Mouse (Mus musculus): ENCODE data around the gene Ccdc47. TPM values are rescaled to one million over a fixed set of nuclear protein-coding genes. Genes with fewer than 3 reads are reported as not detected.

Gene Ccdc47
- polyA plus RNA-seq, 1 experiment from 2014 or later: 36.4 TPM

- Histone ChIP-seq H3K9me3 (replicated peaks) (no peaks in the 10 kb centered on the region), H3K27ac (replicated peaks) (peak within 1 kb of the TSS; percentile 84), H3K4me1 (replicated peaks) (peaks cover 46% of the 10 kb centered on the region), H3K27me3 (peaks cover 37% of the 10 kb centered on the region), H3K4me3 (replicated peaks) (peak within 1 kb of the TSS; percentile 69), H3K4me2 (peak within 1 kb of the TSS; percentile 93), H3K36me3 (replicated peaks) (0 out of 2 replicates have a peak, but pooled peaks cover 13% of the 10 kb centered on the region), H3K9ac (peak within 1 kb of the TSS; percentile 66)
- 33% methylated on average over 22 of the region's 22 CpGs for WGBS (ENCODE audit: insufficient replicate concordance)
- ATAC-seq (ENCODE audit: insufficient read depth): peak; percentile 9; the same call in 1 of the 2 replicates
These were observed 55.1 kb downstream of the Ccdc47 start, which contains the start of the genes Gm10840 and Limd2 for GRCm38 (mm10) chr11:106160841-106161721. Gene Gm10840, plus strand, starts transcription at chr11:106160850. Gene Limd2, minus strand, starts transcription at chr11:106160860.

- whole genome bisulfite sequencing (ENCODE audit: insufficient replicate concordance): under 1% methylated on average over 101 of the region's 106 CpGs
- peak overlapping the region; percentile 93 for H3K4me2 ChIP-seq
- peaks cover 52% of the 10 kb centered on the region for H3K4me1 ChIP-seq (replicated peaks)
- no peaks in the 10 kb centered on the region for H3K9me3 ChIP-seq (replicated peaks)
- peak overlapping the region; percentile 84 for H3K27ac ChIP-seq (replicated peaks)
- 0 out of 2 replicates have a peak, but pooled peaks cover 13% of the 10 kb centered on the region for H3K36me3 ChIP-seq (replicated peaks)
- peak overlapping the region; percentile 66 for H3K9ac ChIP-seq
- ATAC-seq (ENCODE audit: insufficient read depth): peak; percentile 59
- peak overlapping the region; percentile 69 for H3K4me3 ChIP-seq (replicated peaks)
- H3K27me3 ChIP-seq: peaks cover 37% of the 10 kb centered on the region
These were observed 56.0 kb downstream of the Ccdc47 start for GRCm38 (mm10) chr11:106159921-106160840.

- H3K4me2 ChIP-seq: peak overlapping the region; percentile 93
- H3K9me3 ChIP-seq (replicated peaks): no peaks in the 10 kb centered on the region
- peak overlapping the region; percentile 84 for H3K27ac ChIP-seq (replicated peaks)
- under 1% methylated on average over 23 of the region's 25 CpGs for WGBS (ENCODE audit: insufficient replicate concordance)
- ATAC-seq (ENCODE audit: insufficient read depth): peak; percentile 18
- H3K4me3 ChIP-seq (replicated peaks): peak overlapping the region; percentile 69
- peaks cover 60% of the 10 kb centered on the region for H3K4me1 ChIP-seq (replicated peaks)
- peaks cover 37% of the 10 kb centered on the region for H3K27me3 ChIP-seq
- peak overlapping the region; percentile 66 for H3K9ac ChIP-seq
- H3K36me3 ChIP-seq (replicated peaks): peaks cover 16% of the 10 kb centered on the region
These were observed 56.8 kb downstream of the Ccdc47 start for GRCm38 (mm10) chr11:106159216-106159920.

- H3K27me3 ChIP-seq: peaks cover 37% of the 10 kb centered on the region
- peaks cover 20% of the 10 kb centered on the region for H3K36me3 ChIP-seq (replicated peaks)
- peak overlapping the region; percentile 84 for H3K27ac ChIP-seq (replicated peaks)
- H3K4me2 ChIP-seq: peak overlapping the region; percentile 93
- WGBS (ENCODE audit: insufficient replicate concordance): 14% methylated on average over 9 of the region's 9 CpGs
- peak overlapping the region; percentile 69 for H3K4me3 ChIP-seq (replicated peaks)
- H3K9me3 ChIP-seq (replicated peaks): no peaks in the 10 kb centered on the region
- peaks cover 65% of the 10 kb centered on the region for H3K4me1 ChIP-seq (replicated peaks)
- no peak for ATAC-seq (ENCODE audit: insufficient read depth)
- peak overlapping the region; percentile 66; the same call in 1 of the 2 replicates for H3K9ac ChIP-seq
These were observed 57.3 kb downstream of the Ccdc47 start for GRCm38 (mm10) chr11:106158930-106159215.

- Histone ChIP-seq H3K9me3 (replicated peaks) (no peaks in the 10 kb centered on the region), H3K36me3 (replicated peaks) (peaks cover 23% of the 10 kb centered on the region), H3K4me3 (replicated peaks) (peak overlapping the region; percentile 69), H3K9ac (0 out of 2 replicates have a peak overlapping the region, but pooled peaks have one; percentile 66), H3K4me1 (replicated peaks) (peaks cover 65% of the 10 kb centered on the region), H3K27me3 (peaks cover 37% of the 10 kb centered on the region), H3K4me2 (peak overlapping the region; percentile 93), H3K27ac (replicated peaks) (peak overlapping the region; percentile 84)
- no peak for ATAC-seq (ENCODE audit: insufficient read depth)
- 41% methylated on average over 14 of the region's 14 CpGs for WGBS (ENCODE audit: insufficient replicate concordance)
These were observed 57.8 kb downstream of the Ccdc47 start for GRCm38 (mm10) chr11:106158081-106158929.

- Histone ChIP-seq H3K4me1 (replicated peaks) (peaks cover 65% of the 10 kb centered on the region), H3K4me3 (replicated peaks) (no peak overlapping the region), H3K9ac (no peak overlapping the region), H3K27me3 (peaks cover 37% of the 10 kb centered on the region), H3K27ac (replicated peaks) (no peak overlapping the region), H3K9me3 (replicated peaks) (no peaks in the 10 kb centered on the region), H3K36me3 (replicated peaks) (peaks cover 29% of the 10 kb centered on the region), H3K4me2 (no peak overlapping the region; the same call in 1 of the 2 replicates)
- ATAC-seq (ENCODE audit: insufficient read depth): no peak
- WGBS (ENCODE audit: insufficient replicate concordance): 65% methylated on average over 7 of the region's 7 CpGs
These were observed 59.0 kb downstream of the Ccdc47 start for GRCm38 (mm10) chr11:106157154-106157553.

GRCm38 (mm10) chr11:106156257-106156656, 59.9 kb downstream of the Ccdc47 start:
- Histone ChIP-seq H3K9me3 (replicated peaks) (no peaks in the 10 kb centered on the region), H3K36me3 (replicated peaks) (peaks cover 36% of the 10 kb centered on the region)
- WGBS (ENCODE audit: insufficient replicate concordance): 57% methylated on average over 1 of the region's 1 CpGs

GRCm38 (mm10) chr11:106155761-106156160, 60.4 kb downstream of the Ccdc47 start:
- Histone ChIP-seq H3K4me1 (replicated peaks) (peaks cover 57% of the 10 kb centered on the region), H3K9me3 (replicated peaks) (no peaks in the 10 kb centered on the region), H3K4me2 (no peak overlapping the region), H3K36me3 (replicated peaks) (peaks cover 41% of the 10 kb centered on the region), H3K27me3 (peaks cover 28% of the 10 kb centered on the region), H3K9ac (no peak overlapping the region), H3K4me3 (replicated peaks) (no peak overlapping the region), H3K27ac (replicated peaks) (no peak overlapping the region)
- 55% methylated on average over 3 of the region's 3 CpGs for WGBS (ENCODE audit: insufficient replicate concordance)
- no peak for ATAC-seq (ENCODE audit: insufficient read depth)

More at GRCm38 (mm10) chr11:106156257-106156656, 59.9 kb downstream of the Ccdc47 start:
- Histone ChIP-seq H3K27me3 (peaks cover 33% of the 10 kb centered on the region), H3K4me3 (replicated peaks) (no peak overlapping the region), H3K4me1 (replicated peaks) (peaks cover 62% of the 10 kb centered on the region), H3K27ac (replicated peaks) (no peak overlapping the region), H3K9ac (no peak overlapping the region), H3K4me2 (no peak overlapping the region)
- ATAC-seq (ENCODE audit: insufficient read depth): no peak

- H3K4me3 ChIP-seq (replicated peaks): no peak overlapping the region
- H3K9me3 ChIP-seq (replicated peaks): no peaks in the 10 kb centered on the region
- peak; percentile 41; the same call in 1 of the 2 replicates for ATAC-seq (ENCODE audit: insufficient read depth)
- H3K9ac ChIP-seq: no peak overlapping the region
- peak overlapping the region; percentile 26; the same call in 1 of the 2 replicates for H3K27ac ChIP-seq (replicated peaks)
- 56% methylated on average over 2 of the region's 2 CpGs for WGBS (ENCODE audit: insufficient replicate concordance)
- no peak overlapping the region for H3K4me2 ChIP-seq
- peaks cover 49% of the 10 kb centered on the region for H3K4me1 ChIP-seq (replicated peaks)
- peaks cover 51% of the 10 kb centered on the region for H3K36me3 ChIP-seq (replicated peaks)
- peaks cover 18% of the 10 kb centered on the region for H3K27me3 ChIP-seq
These were observed 61.4 kb downstream of the Ccdc47 start for GRCm38 (mm10) chr11:106154770-106155169.
